Mouse (Mus musculus): Measurements from ENCODE around the gene Cxcl10.
"Not testable (repeated sequence)": the region's sequence is repeated elsewhere in the genome, so short reads cannot be mapped to it uniquely, and the experiment has no call there.

Gene Cxcl10

DNA sequence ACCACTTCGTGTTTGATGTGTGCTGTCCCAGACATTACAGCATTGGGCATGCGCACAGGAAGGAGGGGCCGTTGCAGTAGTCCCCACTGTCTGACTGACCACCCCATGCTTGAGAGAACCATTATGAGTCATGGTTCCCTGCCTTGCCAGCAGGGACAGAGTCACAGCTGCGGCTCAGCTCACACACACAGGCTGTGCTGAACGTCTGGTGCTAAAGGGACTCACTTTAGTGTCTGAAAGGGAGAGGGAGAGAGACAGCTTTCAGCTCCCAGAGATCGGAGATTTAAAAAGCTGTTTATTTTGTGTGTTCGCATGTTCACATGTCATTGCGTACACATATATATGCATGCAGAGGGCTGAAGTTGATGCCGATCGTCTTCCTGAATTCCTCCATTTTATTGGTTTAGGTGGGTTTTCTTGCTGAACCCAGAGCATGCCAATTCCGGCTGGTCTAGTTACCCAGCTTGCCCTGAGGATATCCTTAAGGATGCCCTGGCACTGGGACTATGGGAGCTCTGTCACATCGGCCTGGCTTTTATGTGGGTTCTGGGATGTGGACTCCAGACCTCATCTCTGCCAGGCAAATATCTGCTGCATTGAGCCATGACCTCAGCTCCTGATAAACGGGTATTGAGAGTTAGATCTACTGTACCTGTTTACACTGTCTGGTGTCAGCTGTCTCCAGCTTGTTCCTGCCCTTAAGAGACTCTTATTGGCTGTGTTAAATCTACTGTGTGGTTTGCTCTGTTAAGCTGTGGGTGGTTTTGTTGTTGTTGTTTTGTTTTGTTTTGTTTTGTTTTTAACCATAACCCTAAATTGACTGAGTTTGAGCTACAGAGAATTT lies 20.7 kb upstream of the Cxcl10 start:
- no peak for DNase-seq (ENCODE audit: extremely low read depth, low read depth, low spot score)

DNA sequence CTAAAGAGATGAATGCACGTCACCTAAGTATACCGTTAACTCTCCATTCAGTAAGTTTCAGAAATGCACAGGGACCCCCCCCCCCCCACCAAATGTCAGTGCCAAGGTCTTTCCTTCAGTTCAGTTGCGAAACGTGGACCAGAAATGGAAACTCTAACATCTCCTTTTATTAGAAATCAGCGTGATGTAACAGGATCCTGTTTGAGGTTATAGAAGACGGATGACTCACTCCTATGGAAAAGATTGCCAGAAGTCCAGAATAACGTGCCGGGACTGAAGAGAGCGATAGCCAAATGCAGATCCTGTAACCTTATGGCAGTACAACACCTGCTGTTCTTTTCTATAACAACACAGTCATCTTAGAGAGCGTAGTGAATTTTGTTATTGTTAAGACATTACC lies 19.7 kb upstream of the Cxcl10 start:
- DNase-seq (ENCODE audit: extremely low read depth, low read depth, low spot score): no peak

DNA sequence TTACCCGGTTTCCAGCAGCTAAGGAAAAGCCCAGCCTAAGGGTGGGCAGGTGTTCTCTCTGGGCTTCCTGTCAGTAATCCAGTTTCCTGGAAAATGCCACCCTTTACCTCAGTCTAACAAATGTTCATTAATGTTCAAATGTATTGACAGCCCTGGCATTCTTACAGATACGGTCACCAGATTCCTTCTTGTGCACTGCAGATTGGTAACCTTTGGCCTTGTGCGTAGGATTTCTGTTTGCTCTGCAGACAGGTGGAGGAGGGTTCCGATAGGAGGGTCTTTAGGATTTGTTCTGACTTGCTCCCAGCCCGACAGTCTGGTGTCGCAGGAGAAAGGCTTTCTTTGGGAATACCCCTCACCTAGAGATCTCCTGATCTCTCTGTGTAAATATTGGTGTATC lies 17.9 kb upstream of the Cxcl10 start:
- DNase-seq (ENCODE audit: extremely low read depth, low read depth, low spot score): no peak

DNA sequence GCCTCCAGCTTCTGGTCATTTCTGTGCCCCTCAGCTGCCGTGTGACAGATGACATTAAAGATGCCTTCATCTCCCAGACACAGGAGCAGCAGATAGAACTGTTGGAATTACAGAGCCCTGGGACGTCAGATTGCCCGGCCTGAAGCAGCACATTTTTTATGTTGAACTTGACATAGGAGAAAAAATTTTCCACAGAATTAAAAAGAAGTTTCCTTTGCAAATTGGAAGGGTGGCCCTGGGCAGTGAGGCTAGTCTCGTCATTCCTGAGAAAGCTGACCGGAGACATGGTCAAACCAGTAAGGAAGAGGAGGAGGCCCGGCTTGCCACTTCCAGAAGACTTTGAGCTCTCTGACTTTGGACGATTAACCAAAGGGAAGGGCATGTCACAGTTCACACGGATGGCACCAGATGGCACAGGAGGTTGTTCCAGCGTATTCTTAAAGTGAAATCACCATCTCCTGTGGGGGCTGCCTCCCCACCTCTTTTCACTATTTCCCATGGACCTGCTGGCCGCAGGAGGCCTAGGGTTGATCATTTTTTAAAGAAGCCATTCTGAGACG lies 16.5 kb upstream of the Cxcl10 start:
- no peak for DNase-seq (ENCODE audit: extremely low read depth, low read depth, low spot score)

DNA sequence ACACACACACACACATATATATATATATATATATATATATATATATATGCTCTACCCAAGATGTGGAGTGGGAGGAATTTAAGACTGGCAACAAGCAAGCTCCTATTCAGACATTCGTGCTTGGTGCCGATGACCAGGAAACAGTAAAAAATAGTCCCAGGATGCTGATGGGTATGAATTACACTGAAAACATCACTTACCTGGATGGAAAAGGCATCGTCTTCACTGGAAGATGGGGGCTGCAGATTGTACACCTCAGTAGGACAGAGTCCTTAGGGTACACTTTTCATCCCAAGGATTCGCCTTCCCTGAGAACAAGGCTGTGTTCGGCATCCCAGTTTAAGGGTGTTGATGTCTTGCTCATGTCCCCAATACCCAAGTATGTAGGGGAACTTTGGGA lies 15.3 kb upstream of the Cxcl10 start:
- no peak for DNase-seq (ENCODE audit: extremely low read depth, low read depth, low spot score)

DNA sequence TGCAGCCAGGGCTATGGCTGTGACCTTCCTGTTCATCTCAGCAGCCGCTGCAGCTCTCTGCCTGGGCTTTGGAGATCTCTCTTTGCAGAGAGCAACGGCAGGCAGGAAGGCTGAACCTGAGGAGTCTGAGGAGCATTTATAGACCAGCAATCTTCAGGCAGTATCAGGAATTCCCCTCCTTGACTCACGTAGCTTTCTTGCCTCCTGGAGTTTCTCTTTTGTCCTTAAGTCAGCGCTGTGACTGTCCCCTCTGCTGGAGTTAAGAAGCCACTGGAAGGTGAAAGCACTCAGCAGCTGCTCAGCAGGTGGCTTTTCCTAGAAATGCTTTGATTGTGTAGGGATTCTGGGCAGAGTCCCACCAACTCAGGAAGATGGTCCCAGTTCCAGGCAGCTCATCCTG lies 14.5 kb upstream of the Cxcl10 start:
- no peak for DNase-seq (ENCODE audit: extremely low read depth, low read depth, low spot score)

DNA sequence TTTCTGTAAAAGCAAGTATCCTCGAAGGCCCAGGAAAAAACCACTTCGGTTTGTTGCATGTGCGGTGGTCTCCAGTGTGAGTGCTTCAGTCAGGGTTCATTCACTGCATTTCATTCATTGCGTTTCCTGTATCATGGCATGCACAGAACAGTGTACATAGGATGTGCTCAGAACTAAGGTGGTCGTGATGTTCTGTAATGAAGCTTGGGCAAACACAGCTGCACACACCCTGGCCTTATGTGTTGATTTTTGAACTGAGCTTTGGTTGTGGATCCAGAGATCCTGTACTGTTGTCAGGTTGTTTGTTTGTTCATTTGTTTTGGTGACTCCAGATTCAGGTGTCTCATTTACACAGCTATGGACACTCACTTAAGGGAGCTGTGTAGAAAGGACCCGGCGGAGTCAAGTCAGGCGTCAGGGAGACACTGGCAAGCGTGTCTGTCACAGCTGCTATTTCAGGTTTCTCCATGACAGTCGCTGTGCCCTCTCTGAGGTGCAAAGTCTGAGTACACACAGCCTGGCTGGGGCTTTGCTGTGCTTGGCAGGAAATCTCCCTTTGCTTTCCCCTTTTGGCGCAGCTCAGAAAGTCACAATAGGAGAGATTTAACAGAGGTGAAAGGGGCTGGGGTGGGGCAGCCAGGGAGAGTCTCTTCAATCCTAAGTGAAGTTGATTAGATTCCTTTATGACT lies 10.2 kb upstream of the Cxcl10 start:
- no peak for DNase-seq (ENCODE audit: extremely low read depth, low read depth, low spot score)

DNA sequence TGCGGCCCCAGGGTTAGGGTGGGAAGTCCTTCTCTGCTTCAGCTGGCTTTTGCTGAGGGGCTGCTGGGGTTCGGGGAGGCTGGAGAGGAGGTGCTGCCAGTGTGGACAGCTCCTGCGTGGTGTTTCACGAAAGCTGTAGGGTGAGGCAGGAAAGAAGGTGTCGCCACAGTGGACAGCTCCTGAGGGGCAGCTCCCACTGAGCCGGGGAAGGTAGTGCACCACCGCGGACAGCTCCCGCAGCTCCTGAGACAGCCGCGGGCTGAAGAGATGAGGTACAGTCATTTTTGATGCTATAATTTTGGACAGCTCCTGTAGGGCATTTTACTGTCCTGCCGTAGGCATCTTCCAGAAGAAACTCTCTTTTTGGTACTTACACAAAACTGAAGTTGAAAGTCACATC lies 9.3 kb upstream of the Cxcl10 start:
- DNase-seq (ENCODE audit: extremely low read depth, low read depth, low spot score): no peak

DNA sequence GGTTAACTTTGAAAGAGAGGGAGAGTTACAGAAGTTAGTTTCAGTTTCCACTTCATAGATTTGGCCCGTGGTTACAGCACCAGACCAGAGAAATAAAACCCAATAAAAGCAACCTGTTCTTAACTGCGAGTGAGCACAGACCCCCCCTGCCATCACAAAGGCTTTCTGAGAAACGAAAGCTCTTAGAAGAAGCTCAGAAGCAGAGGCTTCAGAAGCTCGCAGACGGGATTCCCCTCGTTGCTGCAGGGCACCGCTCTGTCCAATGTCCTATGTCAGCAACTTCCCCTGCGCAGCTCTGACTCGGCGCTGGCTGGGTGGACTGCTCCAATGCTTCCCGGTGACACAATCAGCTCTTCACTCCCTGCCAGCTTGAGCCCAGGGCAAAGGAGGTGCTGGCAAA lies 4.8 kb upstream of the Cxcl10 start:
- no peak for DNase-seq (ENCODE audit: extremely low read depth, low read depth, low spot score)

DNA sequence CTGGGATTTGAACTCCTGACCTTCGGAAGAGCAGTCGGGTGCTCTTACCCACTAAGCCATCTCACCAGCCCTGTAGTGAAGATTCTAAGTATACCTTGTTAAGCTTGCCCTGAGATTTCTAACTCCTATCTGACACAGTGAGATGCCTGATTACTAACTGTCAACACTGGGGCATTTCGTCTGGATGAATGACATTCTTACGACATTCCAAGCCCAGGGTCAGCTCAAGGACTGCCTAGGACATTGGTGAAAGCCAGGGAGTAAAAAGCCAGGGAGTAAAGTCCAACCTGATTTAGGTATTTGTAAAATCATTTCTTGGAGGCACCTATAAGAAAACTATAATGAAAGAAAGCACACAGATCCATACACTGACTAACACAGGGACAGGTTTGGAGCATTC lies 4.0 kb upstream of the Cxcl10 start:
- DNase-seq (ENCODE audit: extremely low read depth, low read depth, low spot score): not testable (repeated sequence)

DNA sequence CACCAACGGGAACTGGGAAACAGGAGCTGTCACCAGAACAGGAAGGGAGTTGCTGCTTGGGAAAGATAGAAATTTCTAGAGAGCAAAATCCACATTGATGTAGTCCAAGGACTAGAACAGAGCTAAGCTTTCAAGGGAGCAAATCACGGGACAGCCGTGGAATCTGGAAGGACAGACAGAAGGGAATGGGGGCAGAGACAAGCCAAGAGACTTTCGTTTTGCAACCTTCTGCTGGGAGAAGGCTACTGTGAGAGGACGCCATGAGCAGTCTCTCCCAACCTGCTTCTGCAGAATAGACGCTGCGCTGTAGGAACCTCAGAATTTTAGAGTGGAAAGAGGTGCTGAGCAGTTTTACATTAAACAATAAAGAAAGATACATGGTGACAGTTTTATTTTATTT lies 1.0 kb upstream of the Cxcl10 start:
- no peak for DNase-seq (ENCODE audit: extremely low read depth, low read depth, low spot score)

DNA sequence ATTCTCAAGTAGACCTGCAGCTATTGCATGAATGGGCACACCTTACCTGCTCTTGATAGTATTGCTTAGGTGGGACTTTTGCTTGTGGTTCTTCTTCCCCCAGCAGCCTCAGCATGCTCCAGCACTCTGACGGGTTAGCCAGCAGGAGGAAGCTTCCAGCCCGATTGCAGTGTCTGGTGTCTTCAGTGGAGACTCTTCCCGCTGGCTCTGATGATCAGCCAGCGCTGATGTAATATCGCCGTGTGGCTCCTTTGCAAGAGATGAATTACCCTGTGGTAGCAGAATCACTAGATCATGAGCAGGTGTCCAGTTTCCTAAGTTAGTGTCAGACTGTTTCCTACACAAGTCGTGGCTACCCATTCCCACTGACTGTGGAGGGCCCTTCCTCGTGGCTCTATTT lies 3.7 kb downstream of the Cxcl10 start:
- no peak for DNase-seq (ENCODE audit: extremely low read depth, low read depth, low spot score)

DNA sequence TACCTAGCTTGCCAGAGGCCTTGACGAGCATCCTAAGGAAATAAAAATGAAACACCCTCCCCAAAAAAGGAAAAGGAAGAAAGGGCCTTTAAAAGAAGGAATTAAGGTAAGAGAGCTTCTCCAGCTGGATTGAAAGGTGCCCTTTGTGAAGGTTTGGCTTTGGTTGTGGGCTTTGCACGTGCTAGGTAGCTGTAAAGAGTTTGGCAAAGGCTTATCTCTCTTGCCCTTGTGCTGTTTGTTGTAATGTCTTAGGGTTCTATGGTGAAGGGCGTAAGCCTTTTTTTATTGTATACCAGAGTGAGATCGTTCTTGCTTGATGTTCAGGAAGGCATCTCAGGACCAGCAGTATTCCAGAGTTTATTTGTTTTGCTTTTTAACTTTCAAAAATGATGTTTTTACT lies 8.1 kb downstream of the Cxcl10 start:
- no peak for DNase-seq (ENCODE audit: extremely low read depth, low read depth, low spot score)

DNA sequence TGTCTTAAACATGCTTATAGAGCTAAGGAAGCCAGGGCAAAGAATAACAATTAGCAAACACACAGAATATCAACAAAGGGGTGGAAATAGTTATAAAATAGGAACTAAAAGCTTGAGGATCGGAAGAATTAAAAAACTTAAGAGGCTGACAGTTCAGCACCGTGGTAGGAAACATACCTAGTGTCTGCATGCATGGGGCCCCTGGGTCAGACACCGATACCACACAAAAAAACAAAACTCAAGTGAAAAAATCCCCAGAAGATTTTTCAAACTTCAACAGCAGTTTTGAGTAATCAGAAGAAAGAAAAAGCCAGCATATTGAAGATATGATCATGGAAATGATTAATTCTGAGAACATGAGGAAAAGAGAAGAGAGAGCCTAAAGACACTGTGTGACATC lies 11.9 kb downstream of the Cxcl10 start:
- no peak for DNase-seq (ENCODE audit: extremely low read depth, low read depth, low spot score)

DNA sequence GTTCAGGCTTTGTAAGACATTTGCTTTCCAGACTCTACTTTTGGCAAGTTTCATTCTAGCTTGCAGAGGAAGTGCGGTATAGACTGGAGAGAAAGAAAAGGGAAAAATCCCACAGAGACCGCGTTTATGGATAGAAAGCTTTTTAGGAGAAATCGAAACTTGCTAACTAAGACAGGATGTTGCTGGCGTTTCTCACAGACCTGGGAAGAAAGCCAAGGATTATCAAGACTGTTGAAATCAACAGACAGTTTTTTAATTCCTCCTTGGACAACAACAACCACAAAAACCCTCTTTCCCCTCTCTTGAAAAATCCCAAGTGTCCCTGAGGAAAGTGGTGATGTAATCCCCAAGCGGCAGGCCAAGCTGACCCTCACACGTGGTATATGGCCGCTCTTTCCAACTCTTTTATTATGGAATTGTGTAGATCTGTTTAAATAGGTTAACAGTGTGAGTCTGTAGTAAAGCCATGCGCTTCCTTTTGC lies 16.3 kb downstream of the Cxcl10 start:
- DNase-seq (ENCODE audit: extremely low read depth, low read depth, low spot score): no peak

DNA sequence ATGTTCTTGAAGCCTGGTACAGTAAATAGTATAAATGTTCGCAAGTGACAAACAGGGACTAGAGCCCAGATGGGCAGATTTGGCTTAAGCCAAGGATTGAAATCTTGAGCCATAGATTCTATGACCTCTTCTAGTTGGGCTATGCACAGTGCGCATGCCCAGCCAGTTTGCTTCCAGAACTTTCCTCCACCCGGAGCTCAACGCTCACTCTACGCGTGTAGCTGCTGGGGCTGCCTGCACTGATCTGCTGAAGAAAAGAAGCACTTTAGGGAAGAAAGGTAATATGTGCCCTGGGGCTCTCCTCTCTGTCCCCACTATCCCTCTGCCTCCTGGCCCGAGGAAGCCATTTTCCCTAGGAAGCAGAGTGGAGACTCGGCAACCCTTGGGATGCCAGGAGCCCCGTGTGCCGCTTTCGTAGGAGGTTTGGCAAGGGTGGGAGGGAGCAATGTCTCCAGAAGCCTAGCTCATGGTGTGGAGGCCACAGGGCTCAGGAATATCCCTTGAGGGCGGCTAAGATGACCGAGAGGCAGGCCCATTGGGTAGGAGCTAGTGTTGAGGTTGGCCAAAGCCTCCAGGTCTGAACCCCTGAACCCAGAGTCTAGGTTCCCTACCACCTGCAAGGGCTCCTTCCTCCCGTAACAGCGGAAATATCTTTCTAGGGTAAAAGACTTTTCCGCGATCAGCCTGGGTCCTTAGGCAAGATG lies 16.9 kb downstream of the Cxcl10 start, which contains the start of gene Art3:
Gene Art3, plus strand, starts transcription at position 193 of the 704 bp plus-strand sequence.
- DNase-seq (ENCODE audit: extremely low read depth, low read depth, low spot score): no peak

DNA sequence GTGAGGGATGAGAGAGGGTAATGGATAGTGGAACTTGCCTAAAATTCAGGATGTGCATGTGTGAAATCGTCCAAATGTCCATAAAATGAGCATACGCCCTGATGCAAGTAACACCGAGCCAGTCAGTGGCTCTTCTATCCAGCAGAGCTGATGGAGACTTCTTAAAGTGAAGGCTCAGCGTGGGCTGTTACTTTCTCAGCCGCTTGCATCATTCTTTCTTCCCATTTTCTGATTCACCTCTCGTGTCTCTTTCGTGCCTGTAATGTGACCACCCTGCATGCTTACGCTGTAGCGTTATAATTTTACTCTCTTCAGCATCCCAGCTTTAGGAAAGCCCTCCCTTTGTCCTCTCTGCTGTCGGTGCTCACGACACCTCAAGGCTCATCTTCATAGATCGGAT lies 17.6 kb downstream of the Cxcl10 start:
- DNase-seq (ENCODE audit: extremely low read depth, low read depth, low spot score): no peak

DNA sequence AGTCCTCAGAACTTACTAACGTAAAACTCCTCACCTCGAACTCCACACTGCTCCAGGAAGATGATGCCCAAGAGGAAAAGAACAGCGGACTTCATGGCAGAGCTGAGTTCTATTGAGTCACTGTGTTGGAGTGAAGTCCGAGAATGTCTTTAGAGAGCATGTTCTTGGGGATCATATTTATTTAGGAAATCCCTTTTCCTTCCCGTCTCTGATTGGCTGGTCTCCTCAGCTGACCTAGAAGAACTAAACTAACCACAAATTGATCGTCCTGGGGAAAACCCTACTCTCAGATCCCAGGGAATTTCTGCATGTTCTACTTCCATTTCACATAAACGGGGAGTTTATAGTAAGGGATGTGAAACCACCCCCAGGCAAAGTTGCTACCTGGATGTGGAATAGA lies 20.8 kb downstream of the Cxcl10 start, which contains the start of gene Cxcl9:
Gene Cxcl9, minus strand, starts transcription at position 151 of the 400 bp plus-strand sequence.
- no peak for DNase-seq (ENCODE audit: extremely low read depth, low read depth, low spot score)

DNA sequence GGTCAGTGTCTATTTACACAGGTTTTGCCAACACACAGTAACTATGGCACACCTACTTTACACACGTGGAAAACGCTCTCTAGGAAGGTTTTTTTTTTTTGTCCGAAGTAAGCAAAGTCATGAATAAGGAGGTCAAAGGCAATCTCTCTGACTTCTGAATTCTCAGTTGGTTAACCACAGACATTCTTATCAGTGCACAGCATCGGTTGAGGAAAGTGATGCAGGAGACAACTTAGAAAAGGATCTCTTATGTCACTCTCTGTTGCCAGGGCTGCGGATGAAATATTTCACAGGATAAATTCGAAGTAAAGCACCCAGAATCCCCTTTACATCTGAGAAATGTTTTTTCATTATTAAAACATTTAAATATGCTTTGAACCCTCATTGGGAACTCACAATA lies 21.3 kb downstream of the Cxcl10 start:
- DNase-seq (ENCODE audit: extremely low read depth, low read depth, low spot score): no peak

DNA sequence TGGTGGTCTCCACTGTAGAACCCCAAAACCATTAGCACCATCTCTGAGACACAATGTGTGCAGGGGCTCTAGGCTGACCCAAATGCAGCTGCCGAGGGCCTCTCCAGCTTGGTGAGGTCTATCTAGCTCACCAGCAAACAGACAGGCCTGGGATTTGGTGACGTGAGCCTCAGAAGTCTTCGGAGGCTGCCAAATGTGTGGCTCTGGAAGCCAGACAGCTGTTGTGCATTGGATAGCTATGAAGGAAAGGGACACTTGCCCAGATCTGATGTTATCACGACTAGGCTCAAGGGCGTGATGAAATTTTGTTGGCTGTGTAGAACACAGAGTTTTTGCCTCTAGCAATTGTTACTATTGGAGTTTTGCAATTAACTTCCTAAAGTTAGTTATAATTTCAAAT lies 25.4 kb downstream of the Cxcl10 start:
- peak; percentile 96 for DNase-seq (ENCODE audit: extremely low read depth, low read depth, low spot score)

DNA sequence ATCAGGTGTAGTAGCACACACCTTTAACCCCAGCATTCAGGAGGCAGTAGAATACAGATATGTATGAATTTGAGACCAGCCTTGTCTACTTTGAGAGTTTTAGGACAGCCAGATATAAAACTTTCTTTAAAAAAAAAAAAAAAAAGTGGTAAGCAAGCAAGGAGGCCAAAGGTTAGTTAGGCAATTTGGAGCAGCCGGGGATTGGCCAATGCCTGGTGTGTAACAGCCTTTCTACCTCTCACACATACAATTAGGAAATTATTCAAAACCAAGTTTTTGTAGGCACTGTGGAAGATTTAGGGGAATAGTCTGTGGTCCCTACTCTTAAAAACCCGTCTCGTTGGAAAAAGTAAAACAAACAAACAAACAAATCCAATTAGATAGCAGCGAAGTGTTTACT lies 26.1 kb downstream of the Cxcl10 start:
- DNase-seq (ENCODE audit: extremely low read depth, low read depth, low spot score): no peak

Measured in fat pad, adult 2 months (tissue).